Mouse (Mus musculus) C2C12 (cell line): ENCODE data around the gene Dock1. TPM values are rescaled to one million over a fixed set of nuclear protein-coding genes. Genes with fewer than 3 reads are reported as not detected.

Experiments
- H3K27me3 ChIP-seq: one replicate; pipeline ENCODE4 v1.6.1; 2011; ENCODE audit not compliant: control insufficient read depth, insufficient read depth, insufficient read length
- H3K36me3 ChIP-seq: one replicate; pipeline ENCODE4 v1.6.1; 2011; ENCODE audit not compliant: control insufficient read depth, insufficient read depth
- H3K4me3 ChIP-seq: one replicate; pipeline ENCODE4 v1.5.1; 2011; ENCODE audit warnings: mild to moderate bottlenecking, control low read depth; ENCODE audit not compliant: poor library complexity, insufficient read depth, severe bottlenecking
- H3K79me2 ChIP-seq: one replicate; pipeline ENCODE4 v1.6.1; 2011; ENCODE audit not compliant: control insufficient read depth, insufficient read depth
- H3K79me3 ChIP-seq: one replicate; pipeline ENCODE4 v1.6.1; 2011; ENCODE audit warnings: low read depth, control low read depth
- H3ac ChIP-seq: one replicate; pipeline ENCODE3; 2011; ENCODE audit warnings: low read depth; ENCODE audit not compliant: control insufficient read depth, insufficient read length
- CEBPB ChIP-seq: IDR thresholded peaks from one replicate; pipeline ENCODE4 v1.6.1; 2011; ENCODE audit warnings: low read depth, mild to moderate bottlenecking, control low read depth, moderate library complexity
- CTCF ChIP-seq: IDR thresholded peaks from one replicate; pipeline ENCODE4 v1.5.1; 2011; ENCODE audit not compliant: control insufficient read depth, insufficient read depth, insufficient read length
- FOSL1 ChIP-seq: IDR thresholded peaks from one replicate; pipeline ENCODE4 v1.8.0; 2011; ENCODE audit warnings: mild to moderate bottlenecking, low read length; ENCODE audit not compliant: poor library complexity, insufficient read depth, severe bottlenecking
- MAX ChIP-seq: IDR thresholded peaks from one replicate; pipeline ENCODE4 v1.6.1; 2011; ENCODE audit warnings: mild to moderate bottlenecking, control low read depth
- MYOD1 ChIP-seq: IDR thresholded peaks from one replicate; pipeline ENCODE4 v1.6.1; 2011; ENCODE audit warnings: low read depth; ENCODE audit not compliant: control insufficient read depth, insufficient read length
- MYOG ChIP-seq: IDR thresholded peaks from one replicate; pipeline ENCODE4 v1.6.1; 2011; ENCODE audit not compliant: control insufficient read depth, insufficient read length; ENCODE audit errors: extremely low read depth
- USF1 ChIP-seq: IDR thresholded peaks from one replicate; pipeline ENCODE4 v1.6.1; 2011; ENCODE audit warnings: low read depth, mild to moderate bottlenecking, control low read depth, moderate library complexity
- polyA plus RNA-seq: library from polyadenylated mRNA; unstranded; fragments of >200 nt; fragmentation: generic; extraction: Trizol; gene quantifications from one replicate; pipeline ENCODE4 v1.2.1, GENCODE M21; 2012; ENCODE audit warnings: missing spikeins

The Dock1 gene
- polyA plus RNA-seq, 1 experiment, result 12.1 TPM

DNA sequence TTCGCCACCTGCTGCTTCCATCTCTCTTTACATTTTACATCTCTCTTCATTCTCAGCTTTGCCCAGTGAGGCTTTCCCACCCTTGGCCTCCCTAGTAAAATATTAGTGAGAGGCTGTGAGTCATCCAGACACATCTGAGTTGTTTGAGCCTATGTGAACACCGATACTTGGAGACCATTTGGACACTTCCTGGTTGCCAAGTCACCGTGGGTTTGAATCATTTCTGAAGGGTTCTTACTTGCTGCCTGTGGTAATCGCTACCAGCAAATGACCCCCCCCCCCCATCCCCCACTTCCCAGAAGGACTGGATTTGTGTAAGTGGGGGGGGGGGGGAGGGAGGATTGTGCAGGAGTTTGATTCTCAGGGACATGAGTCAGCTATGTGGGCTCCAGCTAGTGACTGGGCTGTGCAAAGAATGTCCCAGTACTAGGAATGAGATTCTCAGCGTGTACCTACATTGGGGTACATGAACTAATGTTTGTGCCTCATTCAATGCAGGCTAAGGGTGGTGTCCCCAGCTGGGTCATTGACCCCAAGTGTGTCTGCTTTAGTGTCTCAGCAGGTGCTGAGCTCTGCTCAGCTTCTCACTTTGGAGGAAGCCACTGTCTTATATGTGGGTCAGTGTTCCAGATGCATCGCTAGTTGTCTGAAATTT lies 103.4 kb downstream of the Dock1 start:
- no peaks in the 10 kb centered on the region for H3K79me3 ChIP-seq

DNA sequence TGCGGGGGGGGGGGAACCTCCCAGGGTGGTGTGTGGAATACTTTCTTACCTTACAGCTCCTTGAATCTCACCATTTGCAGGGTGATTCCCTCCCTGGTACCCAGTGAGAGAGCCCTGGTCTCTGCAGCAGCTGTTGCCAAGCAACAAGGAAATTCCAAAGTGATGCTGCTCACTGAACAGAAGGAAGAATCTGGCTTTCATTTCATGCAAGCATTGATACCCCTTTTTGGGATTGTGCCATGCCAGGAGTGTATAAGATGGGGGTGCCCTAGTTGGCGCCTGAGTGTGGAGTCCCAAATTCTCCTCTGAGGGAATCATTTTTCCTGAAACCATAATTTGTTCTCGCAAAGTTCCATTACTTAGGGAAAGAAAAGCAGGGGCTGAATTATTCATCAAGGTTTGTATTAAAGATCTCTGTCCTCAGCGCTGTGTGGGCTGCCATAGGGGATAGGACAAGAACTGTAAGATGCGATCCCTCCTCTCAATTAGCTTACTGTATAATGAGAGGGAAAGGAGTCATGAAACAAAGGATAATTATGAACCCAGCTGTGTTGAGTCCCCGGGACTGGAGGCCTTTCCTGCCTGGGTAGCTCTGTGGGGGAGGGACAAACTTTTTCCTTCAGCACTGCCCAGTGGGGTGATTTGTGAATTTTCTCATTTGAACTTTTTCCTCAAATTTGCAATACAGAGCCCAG lies 104.2 kb downstream of the Dock1 start:
- no peak overlapping the region for H3K4me3 ChIP-seq
- H3ac ChIP-seq, result no peak overlapping the region
- H3K36me3 ChIP-seq, result peaks cover 10% of the 10 kb centered on the region
- H3K27me3 ChIP-seq, result no peaks in the 10 kb centered on the region
- no peaks in the 10 kb centered on the region for H3K79me3 ChIP-seq
- no peaks in the 10 kb centered on the region for H3K79me2 ChIP-seq
- TF ChIP-seq FOSL1, result no peak
- TF ChIP-seq USF1, result no peak
- no peak for TF ChIP-seq CTCF
- TF ChIP-seq CEBPB, result no peak
- no peak for TF ChIP-seq MAX
- TF ChIP-seq MYOG, result no peak
- TF ChIP-seq MYOD1, result no peak

More for the DNA sequence above, 103.4 kb downstream of the Dock1 start:
- peaks cover 10% of the 10 kb centered on the region for H3K36me3 ChIP-seq
- no peaks in the 10 kb centered on the region for H3K27me3 ChIP-seq
- H3K4me3 ChIP-seq, result no peak overlapping the region
- no peak overlapping the region for H3ac ChIP-seq
- TF ChIP-seq MAX (no peak), MYOG (no peak), CTCF (no peak), USF1 (no peak), FOSL1 (no peak), CEBPB (no peak), MYOD1 (no peak)
- H3K79me2 ChIP-seq, result no peaks in the 10 kb centered on the region

DNA sequence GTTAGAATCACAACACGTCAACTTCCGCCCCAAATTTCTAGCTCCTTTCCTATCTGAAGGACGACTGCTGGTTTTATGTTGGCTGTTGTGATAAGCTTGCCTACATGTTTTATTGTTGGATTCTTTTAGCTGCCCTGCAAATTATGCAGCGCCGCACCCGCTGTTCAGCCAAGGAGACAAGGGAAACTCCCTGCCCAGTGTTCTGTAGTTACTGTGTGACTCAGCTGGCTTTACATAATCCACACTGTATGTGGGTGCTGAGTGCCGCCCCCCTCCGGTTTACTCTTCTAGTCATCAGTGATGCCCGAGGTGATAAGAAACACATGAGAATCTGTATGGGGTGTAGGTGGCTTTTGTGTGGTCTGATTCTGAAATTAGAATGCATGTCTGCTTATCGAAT lies 105.2 kb downstream of the Dock1 start:
- H3ac ChIP-seq, result no peak overlapping the region
- no peaks in the 10 kb centered on the region for H3K79me3 ChIP-seq
- no peaks in the 10 kb centered on the region for H3K27me3 ChIP-seq
- peaks cover 8% of the 10 kb centered on the region for H3K36me3 ChIP-seq
- no peak overlapping the region for H3K4me3 ChIP-seq
- TF ChIP-seq MAX (no peak), MYOG (no peak), MYOD1 (peak; percentile 2), CTCF (no peak), FOSL1 (no peak)
- H3K79me2 ChIP-seq, result no peaks in the 10 kb centered on the region

DNA sequence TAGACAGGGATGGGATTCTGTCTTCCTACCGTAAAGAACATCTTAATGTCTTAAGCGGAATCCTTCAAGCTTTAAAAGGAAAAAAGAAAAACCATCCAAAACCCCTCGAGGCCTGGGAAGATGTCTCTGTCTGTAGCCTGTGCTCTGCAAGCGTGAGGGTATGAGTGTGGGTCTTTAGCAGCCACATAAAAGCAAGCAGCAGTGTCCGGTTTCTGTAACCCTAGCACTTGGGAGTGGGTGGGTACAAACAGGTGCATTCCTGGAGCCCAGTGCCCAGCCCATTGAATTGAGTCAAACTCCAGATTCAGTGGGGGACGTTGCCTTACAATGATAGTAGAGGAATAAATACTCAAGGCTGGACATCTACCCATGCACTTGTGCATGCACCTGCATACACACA lies 105.9 kb downstream of the Dock1 start:
- Histone ChIP-seq H3K4me3 (no peak overlapping the region), H3ac (no peak overlapping the region), H3K79me2 (no peaks in the 10 kb centered on the region), H3K36me3 (peaks cover 8% of the 10 kb centered on the region), H3K27me3 (no peaks in the 10 kb centered on the region), H3K79me3 (no peaks in the 10 kb centered on the region)
- TF ChIP-seq CTCF (no peak), MYOG (no peak), FOSL1 (no peak), CEBPB (no peak), MAX (no peak), USF1 (no peak), MYOD1 (no peak)

DNA sequence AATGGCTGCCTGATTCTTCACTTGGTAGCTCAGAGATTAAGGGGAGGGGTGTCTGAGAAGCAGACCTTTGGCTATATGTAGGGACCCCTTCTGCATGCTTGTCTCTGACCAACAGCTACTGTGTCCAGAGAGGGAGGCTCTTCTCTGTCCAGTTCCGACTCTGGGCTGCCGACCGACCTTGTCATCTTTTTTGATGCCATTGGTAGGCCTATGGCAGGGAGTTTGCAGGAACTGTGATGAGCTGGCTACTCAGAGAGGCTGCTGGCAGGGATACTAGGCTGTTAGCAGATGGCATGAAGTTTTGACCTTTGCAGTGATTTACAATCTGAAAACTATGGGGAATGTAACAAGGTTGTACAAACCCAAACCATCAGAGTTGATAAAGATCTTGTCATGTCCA lies 109.3 kb downstream of the Dock1 start:
- Histone ChIP-seq H3K79me3 (no peaks in the 10 kb centered on the region), H3K79me2 (no peaks in the 10 kb centered on the region), H3K27me3 (no peaks in the 10 kb centered on the region), H3ac (no peak overlapping the region), H3K36me3 (peaks cover 26% of the 10 kb centered on the region), H3K4me3 (no peak overlapping the region)
- TF ChIP-seq FOSL1 (no peak), CTCF (no peak), MAX (no peak)

DNA sequence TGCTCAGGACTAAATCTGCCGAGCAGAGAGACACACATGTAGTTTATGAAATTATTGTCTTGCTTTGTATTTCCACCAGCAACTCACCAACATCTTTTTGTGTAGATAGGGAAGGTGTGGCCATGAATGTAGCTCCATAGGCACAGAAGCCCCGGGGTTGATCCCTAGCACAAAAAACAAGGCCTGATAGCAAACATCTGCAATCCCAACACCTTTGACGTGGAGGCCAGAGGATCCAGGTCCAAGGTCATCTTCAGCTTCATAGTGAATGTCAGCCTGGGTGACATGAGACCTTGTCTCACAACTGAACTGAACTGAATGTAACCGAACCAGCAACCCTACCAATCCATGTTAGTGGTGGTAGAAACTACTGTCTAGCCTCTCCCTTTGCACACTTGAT lies 116.7 kb downstream of the Dock1 start:
- H3K79me2 ChIP-seq, result no peaks in the 10 kb centered on the region
- H3K27me3 ChIP-seq, result no peaks in the 10 kb centered on the region
- H3K4me3 ChIP-seq, result no peak overlapping the region
- H3ac ChIP-seq, result no peak overlapping the region
- peaks cover 22% of the 10 kb centered on the region for H3K36me3 ChIP-seq
- TF ChIP-seq MAX (no peak), MYOG (no peak), CTCF (no peak), USF1 (no peak), CEBPB (no peak), FOSL1 (no peak), MYOD1 (no peak)
- no peaks in the 10 kb centered on the region for H3K79me3 ChIP-seq
